8 mouse cellular contexts compared by ENCODE assay signal in the genomic region with DNA sequence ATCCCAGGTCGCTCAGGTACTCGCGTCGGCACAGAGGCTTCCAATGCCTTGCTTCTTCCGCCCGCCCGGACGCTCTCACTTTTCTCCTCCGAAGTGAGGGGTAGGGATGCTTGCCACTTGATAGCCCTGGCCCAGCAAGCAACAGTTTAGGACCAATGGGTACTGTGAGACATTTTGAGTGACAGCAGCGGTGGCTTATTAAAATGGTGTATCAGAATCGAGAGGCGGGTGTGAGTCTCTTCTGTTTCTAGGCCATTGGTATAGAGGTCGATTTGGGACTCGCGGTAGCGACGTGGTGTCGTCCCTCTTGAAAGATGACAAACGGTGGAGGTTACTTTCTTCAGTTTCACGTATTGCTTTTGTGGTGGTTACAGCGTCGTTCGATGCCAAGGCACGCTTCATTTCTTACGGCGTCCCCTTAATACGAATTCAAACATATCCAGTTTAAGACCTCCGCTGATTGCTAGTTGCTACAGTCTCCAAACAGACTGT. TPM values are rescaled to one million over a fixed set of nuclear protein-coding genes. Genes with fewer than 3 reads are reported as not detected.
DNase-seq lines count a peak whose midpoint lies in the region; ATAC-seq lines count a peak whose summit lies in the region.

No protein-coding gene starts in this region.

- H3K36me3 ChIP-seq in hindbrain, embryonic 14.5 days (replicated peaks; ENCODE audit: control insufficient read depth, insufficient read depth): no peaks in the 10 kb centered on the region; the same call in 1 of the 2 replicates

- peak overlapping the region; percentile 67 for H3K4me2 ChIP-seq in hindbrain, embryonic 14.5 days (replicated peaks)

- peak overlapping the region; percentile 88 for H3K27ac ChIP-seq in hindbrain, embryonic 14.5 days

- peaks cover 14% of the 10 kb centered on the region for H3K4me1 ChIP-seq in hindbrain, embryonic 14.5 days (replicated peaks; ENCODE audit: control insufficient read depth, insufficient read depth, low read length)

- peak; percentile 98 for ATAC-seq in hindbrain, embryonic 14.5 days (ENCODE audit: low FRiP score)

- H3K9ac ChIP-seq in hindbrain, embryonic 14.5 days: peak overlapping the region; percentile 70

- WGBS in hindbrain, embryonic 14.5 days: under 1% methylated on average over 28 of the region's 28 CpGs

- peak overlapping the region; percentile 73 for H3K4me3 ChIP-seq in hindbrain, embryonic 14.5 days (replicated peaks; ENCODE audit: low read length)

- H3K9me3 ChIP-seq in hindbrain, embryonic 14.5 days (ENCODE audit: control insufficient read depth, low read length): no peaks in the 10 kb centered on the region

- peak; percentile 92 for DNase-seq in T-cell, adult 2 months (ENCODE audit: low spot score)
- DNase-seq in cerebellum, postnatal 25 days: peak; percentile 85 to 88
- peak; percentile 82 for DNase-seq in frontal cortex, postnatal 25 days (ENCODE audit: low spot score in 2 of 2)
- peak; percentile 85 for DNase-seq in hindbrain, embryonic 14.5 days (ENCODE audit: low spot score)
- peak; percentile 84 to 85 for DNase-seq in layer of hippocampus, postnatal 36 days
- peak; percentile 98 for DNase-seq in lung, postnatal 36 days
- DNase-seq in right cerebral cortex, adult 18-20 months: peak; percentile 92
- DNase-seq in urinary bladder, postnatal 10 days (ENCODE audit: low spot score): peak; percentile 52

- H3K27me3 ChIP-seq in hindbrain, embryonic 14.5 days (ENCODE audit: control insufficient read depth, insufficient read depth, low read length): no peaks in the 10 kb centered on the region

RNA-seq across cellular contexts. Expression of gene Fbxo8, which starts 0.5 kb away (rescaled TPM):
- 47.0 and 48.5 TPM in 2 replicates for polyA plus RNA-seq in hindbrain, embryonic 14.5 days (2014; fragmentation: Nextera tagmentation; extraction: Ambion mirVana)
- total RNA-seq in layer of hippocampus, postnatal 36 days (2021): 10 to 100 TPM; 29.2 to 29.7 TPM

RNA-seq across cellular contexts. Expression of gene Cep44, which starts 0.6 kb away (rescaled TPM):
- polyA plus RNA-seq in hindbrain, embryonic 14.5 days (2014; fragmentation: Nextera tagmentation; extraction: Ambion mirVana): 21.8 and 23.2 TPM in 2 replicates
- total RNA-seq in layer of hippocampus, postnatal 36 days (2021): 10 to 100 TPM; 23.1 to 23.4 TPM

Comparison
In these comparisons a context has a peak if more than half of its experiments do, and no peak if none do; other contexts are left out.
1. Peak in every context shown above with its lines: DNase-seq, ATAC-seq, H3K4me3 ChIP-seq and H3K27ac ChIP-seq.